Mouse (Mus musculus): ENCODE data around the gene 9130230L23Rik. TPM values are rescaled to one million over a fixed set of nuclear protein-coding genes. Genes with fewer than 3 reads are reported as not detected.

Gene 9130230L23Rik
- total and polyA plus RNA-seq, 2 experiments from 2014 or later: not detected

DNA sequence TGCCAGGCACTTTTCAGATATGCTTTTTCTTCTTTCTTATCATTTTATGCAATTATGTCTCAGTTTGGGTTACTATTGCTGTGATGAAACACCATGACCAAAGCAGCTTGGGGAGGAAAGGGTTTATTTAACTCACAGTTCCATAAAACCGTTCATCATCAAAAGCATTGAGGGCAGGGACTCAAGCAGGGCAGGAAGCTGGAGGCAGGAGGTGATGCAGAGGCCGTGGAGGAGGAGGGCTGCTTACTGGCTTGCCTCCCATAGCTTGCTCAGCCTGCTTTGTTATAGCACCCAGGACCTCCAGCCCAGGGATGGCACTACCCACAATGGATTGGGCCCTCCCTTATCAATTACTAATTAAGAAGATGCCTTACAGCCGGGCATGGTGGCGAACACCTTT is 62.9 kb downstream of the 9130230L23Rik start:
- no peaks in the 10 kb centered on the region for H3K27me3 ChIP-seq (ENCODE audit: insufficient read depth, low read length)
- no peaks in the 10 kb centered on the region for H3K36me3 ChIP-seq (ENCODE audit: insufficient read depth)
- H3K9me3 ChIP-seq (ENCODE audit: low read length): no peaks in the 10 kb centered on the region
- H3K27ac ChIP-seq (ENCODE audit: low read depth, low read length): no peak overlapping the region
- WGBS: 75% methylated on average over 4 of the region's 4 CpGs
- no peak overlapping the region for H3K9ac ChIP-seq
- no peaks in the 10 kb centered on the region for H3K4me1 ChIP-seq (ENCODE audit: insufficient read depth)
- H3K4me3 ChIP-seq (ENCODE audit: low read depth, low read length): no peak overlapping the region
- DNase-seq (no peak), ATAC-seq (no peak)
- no peak overlapping the region for H3K4me2 ChIP-seq (ENCODE audit: low read depth)
- no peak for TF ChIP-seq CTCF (IDR thresholded peaks at IDR 0.05; ENCODE audit: low read depth)

DNA sequence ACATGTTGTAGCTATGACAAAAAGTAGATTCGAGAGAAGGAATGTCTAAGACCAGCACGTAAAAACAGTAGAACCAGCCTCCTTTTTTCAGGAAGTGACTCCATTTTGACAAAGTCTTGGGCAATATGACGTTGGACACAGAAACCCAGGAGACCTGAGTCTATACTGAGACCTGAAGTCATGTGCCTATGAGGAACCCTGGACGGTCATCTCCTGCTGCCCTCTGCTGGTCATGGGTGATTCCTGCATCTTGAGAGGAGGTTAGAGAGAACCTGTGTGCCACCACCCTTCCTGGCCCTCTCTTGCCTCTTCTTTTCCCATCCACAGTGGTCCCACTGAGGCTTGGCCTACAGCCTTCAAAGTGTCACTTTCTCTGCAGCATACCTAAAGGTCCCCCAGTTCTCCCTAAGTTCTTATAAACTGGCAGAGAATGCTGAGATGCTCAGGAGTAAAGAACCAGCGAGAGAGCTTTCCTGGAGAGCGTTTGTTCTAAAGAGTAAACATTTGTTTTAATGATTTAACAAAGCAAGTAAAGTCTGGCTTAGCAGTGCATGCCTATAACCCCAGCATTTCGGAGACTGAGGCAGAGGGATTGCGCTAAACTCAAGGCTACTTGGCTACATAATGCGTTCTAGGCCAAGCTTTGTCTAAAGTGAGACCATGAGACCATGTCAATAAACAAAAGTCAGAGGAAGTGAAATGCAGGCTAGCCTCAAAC is 65.9 kb downstream of the 9130230L23Rik start:
- Histone ChIP-seq H3K36me3 (ENCODE audit: insufficient read depth) (no peaks in the 10 kb centered on the region), H3K4me2 (ENCODE audit: low read depth) (no peak overlapping the region), H3K4me1 (ENCODE audit: insufficient read depth) (no peaks in the 10 kb centered on the region), H3K9me3 (ENCODE audit: low read length) (no peaks in the 10 kb centered on the region), H3K27me3 (ENCODE audit: insufficient read depth, low read length) (no peaks in the 10 kb centered on the region), H3K4me3 (ENCODE audit: low read depth, low read length) (no peak overlapping the region), H3K9ac (no peak overlapping the region), H3K27ac (ENCODE audit: low read depth, low read length) (no peak overlapping the region)
- TF ChIP-seq CTCF (IDR thresholded peaks at IDR 0.05; ENCODE audit: low read depth): peak; percentile 90
- peak; percentile 68 for ATAC-seq
- peak; percentile 81 for DNase-seq
- 59% methylated on average over 9 of the region's 9 CpGs for WGBS

GRCm38 (mm10) chr5:65937011-65937726 is 66.9 kb downstream of the 9130230L23Rik start:
- H3K27ac ChIP-seq (ENCODE audit: low read depth, low read length): no peak overlapping the region
- no peak overlapping the region for H3K9ac ChIP-seq
- no peaks in the 10 kb centered on the region for H3K27me3 ChIP-seq (ENCODE audit: insufficient read depth, low read length)
- no peaks in the 10 kb centered on the region for H3K4me1 ChIP-seq (ENCODE audit: insufficient read depth)
- ATAC-seq: no peak
- H3K4me3 ChIP-seq (ENCODE audit: low read depth, low read length): no peak overlapping the region
- H3K36me3 ChIP-seq (ENCODE audit: insufficient read depth): no peaks in the 10 kb centered on the region
- no peaks in the 10 kb centered on the region for H3K9me3 ChIP-seq (ENCODE audit: low read length)
- WGBS: 78% methylated on average over 11 of the region's 11 CpGs
- H3K4me2 ChIP-seq (ENCODE audit: low read depth): no peak overlapping the region
- no peak for DNase-seq
- TF ChIP-seq CTCF (IDR thresholded peaks at IDR 0.05; ENCODE audit: low read depth): no peak

GRCm38 (mm10) chr5:65934783-65935182 is 69.3 kb downstream of the 9130230L23Rik start, which contains the start of gene Chrna9:
TSS of gene Chrna9 (plus strand) at chr5:65934921.
- TF ChIP-seq CTCF (IDR thresholded peaks at IDR 0.05; ENCODE audit: low read depth): no peak
- no peak for DNase-seq

GRCm38 (mm10) chr5:65933764-65934163 is 70.3 kb downstream of the 9130230L23Rik start:
- Histone ChIP-seq H3K36me3 (ENCODE audit: insufficient read depth) (no peaks in the 10 kb centered on the region), H3K9me3 (ENCODE audit: low read length) (no peaks in the 10 kb centered on the region), H3K27me3 (ENCODE audit: insufficient read depth, low read length) (no peaks in the 10 kb centered on the region), H3K4me3 (ENCODE audit: low read depth, low read length) (no peak overlapping the region), H3K27ac (ENCODE audit: low read depth, low read length) (no peak overlapping the region), H3K9ac (no peak overlapping the region), H3K4me2 (ENCODE audit: low read depth) (no peak overlapping the region), H3K4me1 (ENCODE audit: insufficient read depth) (no peaks in the 10 kb centered on the region)
- no peak for ATAC-seq
- no peak for DNase-seq
- no peak for TF ChIP-seq CTCF (IDR thresholded peaks at IDR 0.05; ENCODE audit: low read depth)
- WGBS: 92% methylated on average over 2 of the region's 2 CpGs

More at GRCm38 (mm10) chr5:65934783-65935182, 69.3 kb downstream of the 9130230L23Rik start, which contains the start of gene Chrna9:
- Histone ChIP-seq H3K4me3 (ENCODE audit: low read depth, low read length) (no peak within 1 kb of the TSS), H3K36me3 (ENCODE audit: insufficient read depth) (no peaks in the 10 kb centered on the region), H3K9ac (no peak within 1 kb of the TSS), H3K4me1 (ENCODE audit: insufficient read depth) (no peaks in the 10 kb centered on the region), H3K27ac (ENCODE audit: low read depth, low read length) (no peak within 1 kb of the TSS), H3K9me3 (ENCODE audit: low read length) (no peaks in the 10 kb centered on the region), H3K4me2 (ENCODE audit: low read depth) (no peak within 1 kb of the TSS), H3K27me3 (ENCODE audit: insufficient read depth, low read length) (no peaks in the 10 kb centered on the region)
- ATAC-seq: no peak
- WGBS: 88% methylated on average over 5 of the region's 5 CpGs

DNA sequence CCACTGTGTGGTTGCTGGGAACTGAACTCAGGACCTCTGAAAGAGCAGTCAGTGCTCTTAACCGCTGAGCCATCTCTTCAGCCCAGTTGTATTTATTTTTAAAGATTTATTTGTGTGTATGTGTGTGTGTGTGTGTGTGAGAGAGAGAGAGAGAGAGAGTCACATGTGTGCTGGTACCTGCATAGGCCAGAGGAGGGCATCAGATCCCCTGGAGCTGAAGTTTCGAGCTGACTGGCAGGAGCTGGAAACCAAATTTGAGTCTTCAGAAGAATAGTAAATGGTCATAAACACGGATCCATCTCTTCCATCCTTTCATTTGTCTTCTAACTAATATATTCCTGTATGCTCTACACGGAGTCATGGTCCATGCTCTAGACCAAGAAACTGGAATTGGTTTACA is 70.8 kb downstream of the 9130230L23Rik start:
- WGBS: 89% methylated on average over 4 of the region's 4 CpGs
- no peaks in the 10 kb centered on the region for H3K9me3 ChIP-seq (ENCODE audit: low read length)
- H3K27ac ChIP-seq (ENCODE audit: low read depth, low read length): no peak overlapping the region
- ATAC-seq (no peak), DNase-seq (no peak)
- no peaks in the 10 kb centered on the region for H3K27me3 ChIP-seq (ENCODE audit: insufficient read depth, low read length)
- no peaks in the 10 kb centered on the region for H3K4me1 ChIP-seq (ENCODE audit: insufficient read depth)
- no peak for TF ChIP-seq CTCF (IDR thresholded peaks at IDR 0.05; ENCODE audit: low read depth)
- no peak overlapping the region for H3K9ac ChIP-seq
- no peaks in the 10 kb centered on the region for H3K36me3 ChIP-seq (ENCODE audit: insufficient read depth)
- no peak overlapping the region for H3K4me3 ChIP-seq (ENCODE audit: low read depth, low read length)
- H3K4me2 ChIP-seq (ENCODE audit: low read depth): no peak overlapping the region

GRCm38 (mm10) chr5:65930171-65930570 is 73.9 kb downstream of the 9130230L23Rik start:
- ATAC-seq (no peak), DNase-seq (no peak)
- no peak for TF ChIP-seq CTCF (IDR thresholded peaks at IDR 0.05; ENCODE audit: low read depth)
- WGBS: 67% methylated on average over 4 of the region's 4 CpGs
- Histone ChIP-seq H3K27me3 (ENCODE audit: insufficient read depth, low read length) (no peaks in the 10 kb centered on the region), H3K4me3 (ENCODE audit: low read depth, low read length) (no peak overlapping the region), H3K9ac (no peak overlapping the region), H3K9me3 (ENCODE audit: low read length) (no peaks in the 10 kb centered on the region), H3K4me2 (ENCODE audit: low read depth) (no peak overlapping the region), H3K36me3 (ENCODE audit: insufficient read depth) (no peaks in the 10 kb centered on the region), H3K4me1 (ENCODE audit: insufficient read depth) (no peaks in the 10 kb centered on the region), H3K27ac (ENCODE audit: low read depth, low read length) (no peak overlapping the region)

Small RNA genes within 50 kb of the gene (microRNA-seq; reads per million reads assigned to microRNA genes)
- 0 reads per million in 2 experiments for gene Gm25952

Other genes with a start within 250 kb of the 9130230L23Rik start
- gene N4bp2, start 240.8 kb downstream of the 9130230L23Rik start, total RNA-seq (2014; rRNA removed): 27.4 and 37.7 TPM in 2 replicates
- gene N4bp2, start 240.8 kb downstream of the 9130230L23Rik start, polyA plus RNA-seq (2015; fragmentation: Nextera tagmentation; extraction: Ambion mirVana): 5.5 and 8.6 TPM in 2 replicates
- gene Rhoh, start 143.1 kb downstream of the 9130230L23Rik start, total RNA-seq (2014; rRNA removed): 1.00 and 4.5 TPM in 2 replicates
- gene Rhoh, start 143.1 kb downstream of the 9130230L23Rik start, polyA plus RNA-seq (2015; fragmentation: Nextera tagmentation; extraction: Ambion mirVana): 0.25 and 0.54 TPM in 2 replicates
- gene Chrna9, start 69.4 kb downstream of the 9130230L23Rik start, total RNA-seq (2014; rRNA removed): 0.52 TPM in 1 of 2 replicates, not detected in the other
- not detected in 2 replicates for gene Chrna9, start 69.4 kb downstream of the 9130230L23Rik start, polyA plus RNA-seq (2015; fragmentation: Nextera tagmentation; extraction: Ambion mirVana)
- 1.2 and 2.7 TPM in 2 replicates for gene Rbm47, start 168.8 kb upstream of the 9130230L23Rik start, total RNA-seq (2014; rRNA removed)
- gene Rbm47, start 168.8 kb upstream of the 9130230L23Rik start, polyA plus RNA-seq (2015; fragmentation: Nextera tagmentation; extraction: Ambion mirVana): 2.3 and 3.3 TPM in 2 replicates

Measured in forebrain, postnatal 0 days (tissue).